Comparison of ENCODE assay signal across 8 mouse cellular contexts in genomic region chr19:46014572-46015178, GRCm38 (mm10). TPM values are rescaled to one million over a fixed set of nuclear protein-coding genes. Genes with fewer than 3 reads are reported as not detected.
A peak's percentile ranks its signal among the peaks of the same experiment; 100 is the strongest.
DNase-seq lines count a peak whose midpoint lies in the region; ATAC-seq lines count a peak whose summit lies in the region.

No protein-coding gene starts in this region.

- no peaks in the 10 kb centered on the region for H3K4me1 ChIP-seq in forebrain, embryonic 13.5 days

- no peak overlapping the region for H3K9ac ChIP-seq in forebrain, embryonic 13.5 days

- 41% methylated on average over 12 of the region's 12 CpGs for WGBS in forebrain, embryonic 13.5 days

- no peak overlapping the region for H3K4me3 ChIP-seq in forebrain, embryonic 13.5 days

- H3K27me3 ChIP-seq in forebrain, embryonic 13.5 days: no peaks in the 10 kb centered on the region

- ATAC-seq in forebrain, embryonic 13.5 days: peak; percentile 85
- ATAC-seq in hematopoietic stem cell, adult 5-6 weeks (replicated peaks in 1 of 2; ENCODE audit: insufficient read depth in 1 of 2, low FRiP score in 2 of 2, low TSS enrichment in 1 of 2, low read depth in 1 of 2, poor library complexity in 2 of 2, severe bottlenecking in 2 of 2): peak; percentile 98

- no peaks in the 10 kb centered on the region for H3K36me3 ChIP-seq in forebrain, embryonic 13.5 days (ENCODE audit: poor library complexity, severe bottlenecking)

- H3K27ac ChIP-seq in forebrain, embryonic 13.5 days: no peak overlapping the region

- DNase-seq in MEL-GATA-1-ER (ENCODE audit: extremely low read depth, low read depth): peak; percentile 78
- peak; percentile 82 for DNase-seq in c-Kit-positive CD71-positive TER-119-positive erythroid progenitor cells, embryonic 14.5 days (ENCODE audit: low spot score)
- peak; percentile 90 for DNase-seq in layer of hippocampus, postnatal 10 days (ENCODE audit: low spot score in 2 of 2)
- DNase-seq in lung, postnatal 14 days: peak; percentile 93
- DNase-seq in retina, postnatal 1 day: peak; percentile 93
- DNase-seq in thymus, postnatal 36 days: peak; percentile 76 to 81

- no peaks in the 10 kb centered on the region for H3K9me3 ChIP-seq in forebrain, embryonic 13.5 days (replicated peaks)

- H3K4me2 ChIP-seq in forebrain, embryonic 13.5 days: no peak overlapping the region

RNA-seq across cellular contexts. Expression of gene Hps6, which starts 11.4 kb away (rescaled TPM):
- polyA plus RNA-seq in forebrain, embryonic 13.5 days (2015; fragmentation: Nextera tagmentation; extraction: Ambion mirVana): 1.6 and 1.9 TPM in 2 replicates
- 4.1 and 4.6 TPM in 2 replicates for total RNA-seq in hematopoietic stem cell, adult 5-6 weeks (2017)
- 1 to 10 TPM; 4.6 to 4.7 TPM for total RNA-seq in layer of hippocampus, postnatal 10 days (2021)

RNA-seq across cellular contexts. Expression of gene Armh3, which starts 16.4 kb away (rescaled TPM):
- 17.0 and 21.5 TPM in 2 replicates for polyA plus RNA-seq in forebrain, embryonic 13.5 days (2015; fragmentation: Nextera tagmentation; extraction: Ambion mirVana)
- total RNA-seq in hematopoietic stem cell, adult 5-6 weeks (2017): 10.6 and 11.9 TPM in 2 replicates
- 10 to 100 TPM; 21.5 to 26.0 TPM for total RNA-seq in layer of hippocampus, postnatal 10 days (2021)

RNA-seq across cellular contexts. Expression of gene Pprc1, which starts 30.0 kb away (rescaled TPM):
- 22.3 and 26.6 TPM in 2 replicates for polyA plus RNA-seq in forebrain, embryonic 13.5 days (2015; fragmentation: Nextera tagmentation; extraction: Ambion mirVana)
- total RNA-seq in hematopoietic stem cell, adult 5-6 weeks (2017): 21.3 and 24.6 TPM in 2 replicates
- total RNA-seq in layer of hippocampus, postnatal 10 days (2021): 10 to 100 TPM; 34.7 to 36.2 TPM

RNA-seq across cellular contexts. Expression of gene Ldb1, which starts 30.3 kb away (rescaled TPM):
- 118 and 119 TPM in 2 replicates for polyA plus RNA-seq in forebrain, embryonic 13.5 days (2015; fragmentation: Nextera tagmentation; extraction: Ambion mirVana)
- 184 and 203 TPM in 2 replicates for total RNA-seq in hematopoietic stem cell, adult 5-6 weeks (2017)
- total RNA-seq in layer of hippocampus, postnatal 10 days (2021): 100 to 1,000 TPM; 104 to 113 TPM
